Mouse (Mus musculus): Measurements from ENCODE around the gene Alkbh7. TPM values are rescaled to one million over a fixed set of nuclear protein-coding genes. Genes with fewer than 3 reads are reported as not detected.

Alkbh7 gene
- total and polyA plus RNA-seq, 3 experiments: 21.2 to 51.8 (median 35.4) TPM

DNA sequence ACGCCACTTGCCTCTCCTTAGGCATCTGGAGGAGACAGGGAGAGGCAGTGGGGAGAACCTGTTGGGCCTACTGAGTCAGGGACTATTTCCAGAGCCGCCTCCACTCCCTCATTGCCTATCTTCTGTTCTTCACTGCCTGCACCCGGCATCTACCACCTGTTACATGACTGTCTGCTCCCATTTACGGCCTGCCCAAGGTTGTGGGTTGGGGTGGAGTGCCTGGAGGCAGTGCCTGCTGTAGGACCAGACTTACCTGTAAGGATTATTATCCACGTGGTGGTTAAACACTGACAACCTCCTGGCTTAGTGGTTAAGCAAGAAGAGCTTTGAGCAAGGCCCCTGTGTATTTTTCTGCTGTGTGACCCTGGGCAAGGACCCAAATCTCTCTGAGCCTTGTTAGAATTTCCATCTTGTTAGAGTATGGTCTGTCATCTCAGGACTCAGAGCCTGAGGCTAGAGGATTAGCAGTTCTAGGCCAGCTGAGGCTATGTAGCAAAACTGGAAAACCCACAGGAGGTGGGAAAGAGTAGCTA, 22.4 kb upstream of the Alkbh7 start:
- dilution Hi-C loops (cut with MboI; ENCODE audit: extremely low pct_ligation_motif_present, extremely low pct_unique_long_range_greater_than_20kb, low sequenced_read_pairs) (no loop called here), in situ Hi-C loops (cut with MboI; ENCODE audit: low pct_ligation_motif_present, low pct_unique_long_range_greater_than_20kb, low sequenced_read_pairs) (no loop called here)
- Histone ChIP-seq H3K27me3 (replicated peaks) (peaks cover 22% of the 10 kb centered on the region), H3K79me2 (replicated peaks; ENCODE audit: control insufficient read depth, extremely low read depth, insufficient read depth, poor library complexity, severe bottlenecking) (no peaks in the 10 kb centered on the region), H3K9ac (ENCODE audit: insufficient read depth, low read depth) (no peak overlapping the region), H3K4me1 (ENCODE audit: control insufficient read depth in 1 of 2, insufficient read depth in 2 of 2) (no peaks in the 10 kb centered on the region), H3K36me3 (replicated peaks in 1 of 2; ENCODE audit: control insufficient read depth in 1 of 2, insufficient read depth in 1 of 2, low read length in 1 of 2) (no peaks in the 10 kb centered on the region), H3K4me2 (ENCODE audit: insufficient read depth, low read depth, poor library complexity, severe bottlenecking) (no peak overlapping the region), H3K4me3 (replicated peaks in 1 of 3; ENCODE audit: low read depth in 2 of 3, low read length in 2 of 3, poor library complexity in 1 of 3) (no peak overlapping the region), H3K27ac (ENCODE audit: insufficient read depth, low read depth) (no peak overlapping the region), H3K9me3 (replicated peaks; ENCODE audit: low read length) (no peaks in the 10 kb centered on the region)
- TF ChIP-seq JUN (IDR thresholded peaks at IDR 0.05; ENCODE audit: insufficient read depth, low read depth, low read length): no peak
- TF ChIP-seq EP300 (IDR thresholded peaks at IDR 0.05; ENCODE audit: low read length): no peak
- TF ChIP-seq JUND (conservative IDR thresholded peaks at IDR 0.05; ENCODE audit: low read depth, low read length): no peak
- TF ChIP-seq USF2 (conservative IDR thresholded peaks at IDR 0.05; ENCODE audit: low read depth, low read length): no peak
- no peak for TF ChIP-seq ZKSCAN1 (IDR thresholded peaks at IDR 0.05; ENCODE audit: borderline replicate concordance, low read depth, low read length)
- no peak for DNase-seq (ENCODE audit: extremely low read depth)

DNA sequence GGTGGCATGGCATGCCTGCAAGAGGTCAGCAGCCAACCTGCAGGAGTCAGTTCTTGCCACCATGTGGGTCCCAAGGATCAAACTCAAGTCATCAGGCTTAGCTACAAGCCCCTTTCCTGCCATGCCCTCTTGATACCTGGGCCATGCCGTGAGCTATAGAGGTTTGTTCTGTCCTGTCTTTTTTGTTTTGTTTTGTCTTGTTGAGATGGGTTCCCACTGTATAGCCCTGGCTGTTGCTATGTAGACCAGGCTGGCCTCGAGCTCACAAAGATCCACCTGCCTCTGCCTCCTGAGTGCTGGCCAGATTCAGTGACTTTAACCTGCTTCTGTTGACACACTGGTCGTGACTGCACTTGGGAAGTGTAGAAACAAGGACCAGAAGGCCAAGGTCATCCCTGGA, 21.7 kb upstream of the Alkbh7 start:
- 0 out of 4 replicates have a peak, but pooled peaks cover 0 to 3% of the 10 kb centered on the region in 2 experiments for H3K4me1 ChIP-seq (ENCODE audit: control insufficient read depth in 1 of 2, insufficient read depth in 2 of 2)
- in situ Hi-C loops (cut with MboI; ENCODE audit: low pct_ligation_motif_present, low pct_unique_long_range_greater_than_20kb, low sequenced_read_pairs) (no loop called here), dilution Hi-C loops (cut with MboI; ENCODE audit: extremely low pct_ligation_motif_present, extremely low pct_unique_long_range_greater_than_20kb, low sequenced_read_pairs) (no loop called here)
- peaks cover 16% of the 10 kb centered on the region for H3K27me3 ChIP-seq (replicated peaks)
- H3K4me3 ChIP-seq (replicated peaks in 1 of 3; ENCODE audit: low read depth in 2 of 3, low read length in 2 of 3, poor library complexity in 1 of 3): no peak overlapping the region
- no peak overlapping the region for H3K27ac ChIP-seq (ENCODE audit: insufficient read depth, low read depth)
- no peaks in the 10 kb centered on the region for H3K36me3 ChIP-seq (replicated peaks in 1 of 2; ENCODE audit: control insufficient read depth in 1 of 2, insufficient read depth in 1 of 2, low read length in 1 of 2)
- DNase-seq (ENCODE audit: extremely low read depth): no peak
- no peaks in the 10 kb centered on the region for H3K79me2 ChIP-seq (replicated peaks; ENCODE audit: control insufficient read depth, extremely low read depth, insufficient read depth, poor library complexity, severe bottlenecking)
- no peak overlapping the region for H3K4me2 ChIP-seq (ENCODE audit: insufficient read depth, low read depth, poor library complexity, severe bottlenecking)
- no peak for TF ChIP-seq EP300 (IDR thresholded peaks at IDR 0.05; ENCODE audit: low read length)
- TF ChIP-seq RAD21 (IDR thresholded peaks at IDR 0.05; ENCODE audit: low read depth, low read length): no peak
- no peak for TF ChIP-seq MXI1 (IDR thresholded peaks at IDR 0.05; ENCODE audit: low read depth, low read length)
- no peak for TF ChIP-seq ZNF384 (IDR thresholded peaks at IDR 0.05; ENCODE audit: low read depth, low read length)
- no peak for TF ChIP-seq USF1 (IDR thresholded peaks at IDR 0.05; ENCODE audit: low read depth, low read length)
- no peak for TF ChIP-seq MEF2A (IDR thresholded peaks at IDR 0.05; ENCODE audit: borderline replicate concordance, low read depth, low read length)
- TF ChIP-seq MAFK (IDR thresholded peaks at IDR 0.05; ENCODE audit: insufficient replicate concordance, low read length): no peak
- TF ChIP-seq ELF1 (IDR thresholded peaks at IDR 0.05; ENCODE audit: low read depth, low read length): no peak
- no peak for TF ChIP-seq BHLHE40 (IDR thresholded peaks at IDR 0.05; ENCODE audit: low read depth, low read length)
- no peak for TF ChIP-seq JUND (conservative IDR thresholded peaks at IDR 0.05; ENCODE audit: low read depth, low read length)
- H3K9ac ChIP-seq (ENCODE audit: insufficient read depth, low read depth): no peak overlapping the region
- H3K9me3 ChIP-seq (replicated peaks; ENCODE audit: low read length): no peaks in the 10 kb centered on the region
